Mouse (Mus musculus) intestine, postnatal 0 days (tissue): ENCODE measurements around the gene Eya3. TPM values are rescaled to one million over a fixed set of nuclear protein-coding genes. Genes with fewer than 3 reads are reported as not detected.
A peak's percentile ranks its signal among the peaks of the same experiment; 100 is the strongest.

Experiments
- ATAC-seq: fragments of 200-750 bp; cut with Nextera tagmentation; 2 replicates; pipeline ENCODE4 v1.8.0; 2017; ENCODE audit warnings: mild to moderate bottlenecking, moderate TSS enrichment, moderate library complexity
- H3K27ac ChIP-seq: fragments of 300-500 bp; sonication (generic); 2 replicates; pipeline ENCODE4 v1.5.1; 2014; ENCODE audit warnings: mild to moderate bottlenecking, low read depth, low read length, moderate library complexity
- H3K27me3 ChIP-seq: fragments of 300-500 bp; sonication (generic); replicated peaks from 2 replicates; pipeline ENCODE4 v1.6.1; 2014; ENCODE audit warnings: low read length, mixed read lengths; ENCODE audit not compliant: control insufficient read depth, insufficient read depth
- H3K36me3 ChIP-seq: fragments of 300-500 bp; sonication (generic); 2 replicates; pipeline ENCODE4 v1.6.1; 2014; ENCODE audit warnings: mild to moderate bottlenecking, moderate library complexity; ENCODE audit not compliant: control insufficient read depth, insufficient read depth
- H3K4me1 ChIP-seq: fragments of 300-500 bp; sonication (generic); replicated peaks from 2 replicates; pipeline ENCODE4 v1.6.1; 2014; ENCODE audit warnings: antibody characterized with exemption, low read length, mixed read lengths; ENCODE audit not compliant: control insufficient read depth, insufficient read depth
- H3K4me2 ChIP-seq: fragments of 300-500 bp; sonication (generic); replicated peaks from 2 replicates; pipeline ENCODE4 v1.6.1; 2014; ENCODE audit warnings: low read depth, mild to moderate bottlenecking, moderate library complexity
- H3K4me3 ChIP-seq: fragments of 300-500 bp; sonication (generic); 2 replicates; pipeline ENCODE4 v1.5.1; 2014; ENCODE audit warnings: low read depth, low read length
- H3K9ac ChIP-seq: fragments of 300-500 bp; sonication (generic); 2 replicates; pipeline ENCODE4 v1.6.1; 2014; ENCODE audit warnings: mild to moderate bottlenecking, low read depth, low read length
- H3K9me3 ChIP-seq: fragments of 300-500 bp; sonication (generic); 2 replicates; pipeline ENCODE4 v1.6.1; 2016; ENCODE audit warnings: mixed run types; ENCODE audit not compliant: control insufficient read depth
- CTCF ChIP-seq: sonication (generic); IDR thresholded peaks from 2 replicates; pipeline ENCODE4 v1.5.1; 2016; ENCODE audit warnings: low read depth, mild to moderate bottlenecking, control low read depth, antibody characterized with exemption, moderate library complexity
- WGBS: fragments of 180-500 bp; shearing (Covaris S2); extraction: QIAGEN DNeasy Blood & Tissue Kit; methylation state at CpG from one replicate; pipeline ENCODE4 v1.1.7; 2014; 5-methylcytosine and 5-hydroxymethylcytosine counted together
- polyA plus RNA-seq: library from polyadenylated mRNA; unstranded; fragments of >200 nt; fragmentation: Nextera tagmentation; extraction: Ambion mirVana; gene quantifications from 2 replicates; pipeline ENCODE4 v1.2.1, GENCODE M21; 2015

The Eya3 gene
- polyA plus RNA-seq: 10.1 and 10.8 TPM in 2 replicates

DNA sequence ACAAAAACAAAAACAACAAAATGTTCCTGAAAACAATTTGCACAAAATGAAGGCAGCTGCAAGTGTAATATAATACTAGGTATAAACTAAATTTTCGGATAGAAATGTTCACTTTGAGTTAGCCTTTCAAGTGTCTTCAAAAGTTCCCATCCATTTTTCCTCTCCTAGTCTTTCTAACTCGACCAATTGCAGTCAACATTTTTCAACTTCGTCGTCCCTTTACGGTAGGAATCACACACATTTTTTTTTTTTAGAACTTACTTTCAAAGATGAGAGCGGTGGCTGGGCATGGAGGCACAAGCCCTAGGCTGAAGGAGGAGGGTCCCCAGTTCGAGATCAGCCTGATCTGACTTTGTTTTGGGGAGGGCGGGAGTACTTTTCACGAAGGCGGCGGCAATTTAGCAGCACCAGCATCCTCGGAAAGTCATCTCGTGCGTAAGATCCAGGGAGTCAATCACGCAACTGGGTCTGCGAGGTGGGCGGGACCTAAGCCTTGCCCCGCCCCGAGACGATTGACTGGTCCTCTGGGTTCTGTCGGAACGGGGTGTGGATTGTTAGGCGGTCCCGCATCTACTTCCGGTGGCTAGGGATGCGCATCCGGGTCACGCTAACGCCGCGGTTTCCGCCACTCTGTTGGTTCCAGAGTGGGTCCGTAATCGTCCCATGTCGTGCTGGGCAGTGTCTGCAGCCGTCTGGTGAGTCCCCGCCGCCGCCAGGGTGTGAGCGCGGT lies at the start of gene Eya3:
Gene Eya3 (plus strand): TSS at position 527 of the 730 bp plus-strand sequence.
- Histone ChIP-seq H3K4me1 (no peaks in the 10 kb centered on the region), H3K36me3 (0 out of 2 replicates have a peak, but pooled peaks cover 5% of the 10 kb centered on the region), H3K9me3 (no peaks in the 10 kb centered on the region), H3K9ac (peak within 1 kb of the TSS; percentile 78), H3K27ac (peak within 1 kb of the TSS; percentile 74), H3K4me2 (peak within 1 kb of the TSS; percentile 83), H3K27me3 (no peaks in the 10 kb centered on the region), H3K4me3 (peak within 1 kb of the TSS; percentile 95)
- TF ChIP-seq CTCF: peak; percentile 18; the same call in 1 of the 2 replicates
- peak; percentile 96 for ATAC-seq
- WGBS: 1% methylated on average over 41 of the region's 41 CpGs

DNA sequence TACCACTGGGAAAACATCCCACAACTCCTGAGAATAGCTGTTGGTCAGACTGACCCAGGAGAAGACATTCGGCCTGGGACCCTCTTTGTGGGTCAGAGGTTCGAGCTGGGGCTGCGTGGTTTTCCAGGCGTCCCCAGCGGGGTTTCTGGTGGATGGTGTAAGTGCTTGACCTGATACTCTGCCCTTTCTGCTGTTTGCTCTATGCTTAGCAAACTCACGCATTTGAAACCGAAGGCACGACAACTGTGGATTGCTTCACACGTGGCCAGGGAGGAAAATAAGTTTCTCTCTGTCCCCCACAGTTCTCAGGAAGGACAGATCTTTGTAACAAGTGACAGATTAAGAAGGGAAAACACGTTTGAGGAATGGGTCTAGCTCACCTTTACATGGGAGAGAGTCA lies 48.1 kb upstream of the Eya3 start:
- no peak for ATAC-seq
- Histone ChIP-seq H3K36me3 (no peaks in the 10 kb centered on the region), H3K4me3 (no peak overlapping the region), H3K9me3 (no peaks in the 10 kb centered on the region), H3K9ac (no peak overlapping the region), H3K27ac (no peak overlapping the region), H3K4me1 (no peaks in the 10 kb centered on the region), H3K27me3 (no peaks in the 10 kb centered on the region), H3K4me2 (no peak overlapping the region)
- TF ChIP-seq CTCF: no peak
- 80% methylated on average over 10 of the region's 10 CpGs for WGBS

DNA sequence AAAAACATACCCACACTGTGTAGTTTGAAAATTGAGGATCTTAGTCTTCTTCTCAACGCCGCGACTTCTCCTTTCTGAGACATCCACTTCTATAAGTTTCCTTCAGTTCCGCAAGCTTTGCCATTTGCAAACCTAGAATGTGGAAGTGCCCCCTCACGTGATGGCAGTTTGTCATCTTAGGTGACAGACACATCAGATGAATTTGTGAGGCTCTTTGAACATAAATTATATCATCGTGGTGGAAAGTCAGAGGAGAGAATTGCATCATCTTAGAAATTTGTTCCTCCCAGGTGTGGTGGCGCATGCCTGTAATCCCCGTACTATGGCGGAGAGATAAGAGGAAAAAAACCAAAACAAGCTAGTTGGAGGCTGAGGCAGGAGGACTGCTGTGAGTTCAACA lies 45.8 kb upstream of the Eya3 start:
- no peak for TF ChIP-seq CTCF
- Histone ChIP-seq H3K4me1 (no peaks in the 10 kb centered on the region), H3K27ac (no peak overlapping the region), H3K27me3 (no peaks in the 10 kb centered on the region), H3K4me3 (no peak overlapping the region), H3K36me3 (no peaks in the 10 kb centered on the region), H3K4me2 (no peak overlapping the region), H3K9ac (no peak overlapping the region), H3K9me3 (no peaks in the 10 kb centered on the region)
- ATAC-seq: no peak
- 86% methylated on average over 9 of the region's 9 CpGs for WGBS

DNA sequence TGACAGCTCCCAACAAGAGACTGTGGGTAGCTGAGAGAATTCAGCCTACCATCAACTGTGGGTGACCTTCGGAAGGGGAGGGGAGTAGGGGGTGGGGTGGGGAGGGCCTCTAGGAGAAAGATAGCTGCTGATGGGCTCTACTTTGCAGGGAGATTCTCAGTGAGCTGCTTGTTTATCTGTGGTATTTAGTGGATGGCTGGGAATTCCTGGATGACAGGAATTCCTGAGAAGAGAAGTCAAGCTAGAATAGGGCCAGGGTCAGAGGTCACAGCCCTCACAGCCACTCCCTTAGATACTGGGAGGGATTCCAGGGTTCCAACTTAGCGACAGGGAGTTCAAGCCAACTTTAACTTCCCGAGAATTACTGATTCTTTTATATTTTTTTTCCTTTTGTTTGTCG lies 44.6 kb upstream of the Eya3 start:
- Histone ChIP-seq H3K9me3 (no peaks in the 10 kb centered on the region), H3K9ac (no peak overlapping the region), H3K4me1 (no peaks in the 10 kb centered on the region), H3K27ac (no peak overlapping the region), H3K36me3 (no peaks in the 10 kb centered on the region), H3K27me3 (no peaks in the 10 kb centered on the region), H3K4me3 (no peak overlapping the region), H3K4me2 (no peak overlapping the region)
- no peak for TF ChIP-seq CTCF
- no peak for ATAC-seq
- WGBS: 26% methylated on average over 4 of the region's 4 CpGs

DNA sequence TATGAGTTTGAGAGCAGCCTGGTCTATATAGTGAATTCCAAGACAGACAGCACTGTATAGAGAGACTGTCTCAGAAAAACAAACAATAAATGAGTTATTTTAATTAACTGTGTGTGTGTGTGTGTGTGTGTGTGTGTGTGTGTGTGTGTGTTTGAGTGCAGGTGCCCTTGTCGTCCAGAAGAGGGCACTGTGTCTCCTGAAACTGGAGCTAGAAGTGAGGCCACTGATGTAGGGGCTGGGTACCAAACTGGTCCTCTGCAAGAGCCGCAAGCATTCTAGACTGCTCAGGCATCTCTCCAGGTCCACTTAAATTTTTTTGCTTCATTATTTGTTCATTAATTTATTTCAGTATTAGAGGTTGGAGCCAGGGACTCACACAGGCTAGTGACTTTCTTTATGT lies 39.9 kb upstream of the Eya3 start:
- no peak overlapping the region for H3K9ac ChIP-seq
- no peaks in the 10 kb centered on the region for H3K36me3 ChIP-seq
- ATAC-seq: no peak
- H3K4me1 ChIP-seq: no peaks in the 10 kb centered on the region
- H3K4me2 ChIP-seq: no peak overlapping the region
- no peaks in the 10 kb centered on the region for H3K27me3 ChIP-seq
- WGBS: 86% methylated on average over 2 of the region's 2 CpGs
- TF ChIP-seq CTCF: no peak
- no peaks in the 10 kb centered on the region for H3K9me3 ChIP-seq
- H3K4me3 ChIP-seq: no peak overlapping the region
- no peak overlapping the region for H3K27ac ChIP-seq

DNA sequence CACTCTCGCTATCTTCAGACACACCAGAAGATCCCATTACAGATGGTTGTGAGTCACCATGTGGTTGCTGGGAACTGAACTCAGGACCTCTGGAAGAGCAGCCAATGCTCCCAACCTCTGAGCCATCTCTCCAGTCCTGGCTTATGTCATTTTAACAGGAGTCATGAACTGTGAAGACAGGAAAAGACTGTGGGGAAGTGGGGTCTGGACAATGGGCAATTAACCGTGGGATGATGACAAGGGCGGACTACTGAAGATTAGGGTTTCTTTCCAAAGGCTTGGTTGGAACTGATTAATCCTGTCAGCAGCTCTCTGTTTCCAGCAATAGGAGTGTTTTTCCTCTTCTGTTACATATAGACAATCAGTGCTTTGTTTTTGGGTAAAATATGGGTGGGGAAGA lies 39.0 kb upstream of the Eya3 start:
- no peak for ATAC-seq

More for the DNA sequence above, 39.0 kb upstream of the Eya3 start:
- H3K27ac ChIP-seq: no peak overlapping the region
- H3K9me3 ChIP-seq: no peaks in the 10 kb centered on the region
- no peak overlapping the region for H3K4me2 ChIP-seq
- no peaks in the 10 kb centered on the region for H3K36me3 ChIP-seq
- H3K9ac ChIP-seq: no peak overlapping the region
- no peaks in the 10 kb centered on the region for H3K4me1 ChIP-seq
- H3K4me3 ChIP-seq: no peak overlapping the region
- no peak for TF ChIP-seq CTCF
- 73% methylated on average over 3 of the region's 3 CpGs for WGBS
- no peaks in the 10 kb centered on the region for H3K27me3 ChIP-seq
